Mouse (Mus musculus): ENCODE measurements around the gene Sema3a.

GRCm38 (mm10) chr5:13347068-13347467 lies 221.9 kb downstream of the Sema3a start:
- TF ChIP-seq POLR2A (IDR thresholded peaks at IDR 0.05; ENCODE audit: low read depth, low read length) (no peak), CTCF (IDR thresholded peaks at IDR 0.05; ENCODE audit: borderline replicate concordance, insufficient read depth, low read length) (no peak)
